1 mouse cellular context compared by ENCODE assay signal in the genomic region with DNA sequence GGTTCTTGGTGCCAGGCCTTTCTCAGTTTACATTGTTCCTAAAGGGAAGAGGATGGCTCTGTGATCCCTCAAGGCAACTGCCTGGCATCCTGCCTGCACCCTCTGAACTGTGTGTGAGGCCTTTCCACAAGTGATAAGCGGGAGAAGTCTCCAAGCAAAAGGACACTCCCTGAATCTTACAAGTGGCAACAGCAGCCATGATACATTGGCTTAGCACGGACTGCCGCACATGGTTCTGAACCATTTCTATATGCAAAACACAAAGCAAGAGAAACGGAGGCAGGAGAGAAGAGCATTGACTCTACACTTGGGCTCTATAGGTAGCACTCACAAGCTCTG.
A peak's percentile ranks its signal among the peaks of the same experiment; 100 is the strongest.
TF ChIP-seq lines count a peak whose summit lies in the region.

No protein-coding gene starts in this region.

TF ChIP-seq in MEL, 35 proteins besides CTCF, POLR2A, EP300 and RAD21 (continued from another document):
- 0 out of 2 replicates have a peak, but pooled peaks have one; percentile 10 for TF ChIP-seq ETS1 (IDR thresholded peaks at IDR 0.05; ENCODE audit: low read depth, low read length)
TF ChIP-seq in MEL: peak in this region for 2.
